Mouse (Mus musculus) activated CD4-positive, CD25-positive, alpha-beta regulatory T cell (primary cell): ENCODE results near the gene Aoah. TPM values are rescaled to one million over a fixed set of nuclear protein-coding genes. Genes with fewer than 3 reads are reported as not detected.

Experiments
- polyA plus RNA-seq, 2 experiments: library from polyadenylated mRNA; unstranded; fragments of 100-300 nt; shearing (Covaris generic); gene quantifications; one replicate each; pipeline ENCODE4 v1.2.1; 2017

The Aoah gene
- 1 to 10 TPM in 1 of 2 experiments, not detected in 1; 1.9 TPM for polyA plus RNA-seq

DNA sequence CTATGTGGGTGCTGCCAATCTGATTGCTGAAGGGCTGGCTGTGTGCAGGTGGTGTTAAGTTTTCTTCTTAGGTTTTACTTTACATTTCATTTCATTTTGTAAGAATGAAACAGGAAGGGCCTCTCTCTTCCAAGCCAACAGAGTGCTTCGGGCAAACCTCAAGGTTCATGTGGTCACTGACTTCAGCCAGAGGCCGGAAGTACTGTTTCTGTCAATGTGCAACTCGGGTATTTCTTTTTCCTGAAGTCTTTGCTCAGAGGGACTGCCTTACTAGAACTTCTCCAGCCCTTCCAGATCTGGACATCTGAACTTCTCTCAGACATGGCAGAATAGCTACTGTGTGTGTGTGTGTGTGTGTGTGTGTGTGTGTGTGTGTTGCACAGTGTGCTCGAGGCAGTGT lies at the start of gene Aoah:
Gene Aoah (plus strand): TSS at position 213 of the 400 bp plus-strand sequence.

DNA sequence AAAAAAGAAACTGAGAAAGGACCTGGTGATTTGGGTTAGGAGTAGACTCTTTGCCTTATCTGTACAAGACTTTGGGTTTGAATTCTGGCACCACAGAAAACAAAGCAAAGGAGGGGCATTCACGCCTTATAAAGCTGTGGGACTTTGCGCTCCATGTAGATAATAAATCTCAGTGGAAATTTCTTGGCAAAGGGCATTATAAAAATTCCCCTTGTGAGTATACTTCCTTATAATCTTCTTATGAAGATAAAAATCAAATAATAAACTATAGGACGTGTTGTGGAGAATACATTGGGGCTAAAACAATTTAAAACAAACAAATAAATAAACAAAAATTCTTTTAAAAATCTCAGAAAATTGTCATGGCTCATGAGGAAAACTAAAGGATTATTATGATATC lies 280.9 kb downstream of the Aoah start, which contains the start of gene Olfr1370:
Gene Olfr1370 (minus strand): TSS at position 101 of the 400 bp plus-strand sequence.

